Mouse (Mus musculus) left cerebral cortex, postnatal 4 days (tissue): ENCODE results near the gene Prkar2b. TPM values are rescaled to one million over a fixed set of nuclear protein-coding genes. Genes with fewer than 3 reads are reported as not detected.

ENCODE experiments used
- DNase-seq: peaks from one replicate; pipeline ENCODE4 v3.0.0-alpha.2; 2022
- intact Hi-C: fragments of 180-260 bp; cut with DNase I; formaldehyde crosslinking; loops from one replicate; pipeline ENCODE4 v1.15.1; 2025
- total RNA-seq, 2 experiments: library from RNA; stranded (reverse); gene quantifications; 2 replicates each; pipeline ENCODE4 v1.2.3; 2021

Prkar2b gene
- total RNA-seq, 2 experiments from 2014 or later = 238 to 255 TPM

DNA sequence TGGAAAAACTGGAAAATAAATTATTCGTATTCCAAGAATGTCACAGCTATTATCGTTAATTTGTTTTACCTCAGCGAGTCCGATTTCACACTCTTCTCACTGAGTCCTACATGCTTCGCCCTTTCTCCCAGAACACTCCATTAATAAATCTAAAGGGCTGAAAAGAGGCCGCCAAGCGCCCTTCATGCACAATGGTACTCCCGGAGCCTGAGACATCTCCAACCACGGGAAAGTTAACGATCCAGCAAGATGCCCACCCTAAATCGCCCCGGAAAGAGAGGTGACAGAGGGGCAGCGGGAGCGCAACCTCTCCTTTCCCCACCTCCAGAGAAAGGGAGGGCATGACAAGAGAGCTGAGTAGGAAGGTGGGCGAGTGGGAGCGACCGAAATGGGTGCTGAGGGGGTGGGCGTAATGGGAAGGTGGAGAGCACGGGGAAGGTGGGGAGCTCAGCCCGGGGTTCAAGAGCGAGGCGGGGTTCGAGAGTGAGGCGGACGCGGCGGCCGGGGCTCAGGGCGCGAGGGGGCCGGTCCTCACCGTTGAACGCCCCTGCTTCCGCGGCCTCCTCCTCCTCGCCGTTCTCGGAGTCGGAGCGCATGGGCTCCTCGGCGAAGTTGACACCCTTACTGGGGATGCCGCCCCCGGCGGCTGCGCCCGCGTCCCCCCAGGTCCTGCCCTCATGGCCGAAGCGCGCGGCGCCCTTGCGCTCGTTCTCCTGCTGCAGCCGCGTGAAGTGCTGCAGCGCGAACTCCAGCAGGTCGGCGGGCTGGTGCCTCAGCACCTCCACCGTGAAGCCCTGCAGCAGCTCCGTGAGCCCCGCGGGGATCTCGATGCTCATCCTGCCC is 628 bp downstream of the Prkar2b start:
- intact Hi-C loops = loop anchor here (5.0 to 10.0 kb wide), 2 partner anchors 83 to 174 kb away; no protein-coding TSS in a partner anchor
- no peak for DNase-seq

- intact Hi-C loops = loop anchor here (5.0 to 10.0 kb wide), 2 partner anchors 82 to 175 kb away; no protein-coding TSS in a partner anchor
- DNase-seq = peak; percentile 3
Measured at GRCm38 (mm10) chr12:32059707-32060106, 1.4 kb downstream of the Prkar2b start.

GRCm38 (mm10) chr12:32059135-32059534 is 2.0 kb downstream of the Prkar2b start:
- no peak for DNase-seq
- intact Hi-C loops = no loop called here

DNA sequence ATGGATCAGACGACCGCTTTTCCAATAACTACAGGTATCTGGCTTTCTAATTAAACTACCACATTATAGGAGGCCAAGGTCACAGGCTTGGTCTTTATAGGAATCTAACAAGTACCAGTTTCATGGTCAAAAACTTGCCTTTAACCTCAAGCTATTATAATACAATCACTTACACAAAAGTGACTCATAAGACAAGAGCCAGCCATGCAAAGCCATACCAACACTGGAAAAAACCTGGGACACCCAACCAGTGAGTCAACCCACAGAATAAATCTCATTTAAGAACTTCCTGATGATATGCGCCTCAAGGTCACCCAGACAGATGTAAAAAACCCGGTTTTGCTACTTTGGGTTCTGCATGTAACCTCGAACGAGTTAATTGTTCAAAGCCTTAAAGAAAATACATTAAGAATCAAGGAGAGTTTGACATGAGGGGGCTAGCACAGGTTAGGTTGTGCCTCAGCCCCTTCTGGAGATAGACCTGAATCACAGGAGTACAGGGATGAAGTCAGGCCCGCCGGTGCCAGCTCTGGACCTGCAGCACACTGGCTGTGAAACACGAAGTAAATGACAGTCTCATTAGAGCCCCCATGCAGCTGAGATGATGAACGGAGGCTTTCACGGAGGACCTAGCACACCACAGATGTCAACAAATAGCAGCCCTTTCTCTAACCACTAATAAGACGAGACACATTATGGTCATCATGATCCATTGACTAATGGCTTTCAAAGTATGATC is 3.5 kb downstream of the Prkar2b start:
- no peak for DNase-seq
- intact Hi-C loops = no loop called here

GRCm38 (mm10) chr12:32055797-32056196 is 5.3 kb downstream of the Prkar2b start:
- intact Hi-C loops = no loop called here
- no peak for DNase-seq

GRCm38 (mm10) chr12:32054476-32055166 is 6.5 kb downstream of the Prkar2b start:
- no peak for DNase-seq
- intact Hi-C loops = no loop called here

- intact Hi-C loops = no loop called here
- DNase-seq = no peak
Measured at GRCm38 (mm10) chr12:32053637-32054366, 7.3 kb downstream of the Prkar2b start.

DNA sequence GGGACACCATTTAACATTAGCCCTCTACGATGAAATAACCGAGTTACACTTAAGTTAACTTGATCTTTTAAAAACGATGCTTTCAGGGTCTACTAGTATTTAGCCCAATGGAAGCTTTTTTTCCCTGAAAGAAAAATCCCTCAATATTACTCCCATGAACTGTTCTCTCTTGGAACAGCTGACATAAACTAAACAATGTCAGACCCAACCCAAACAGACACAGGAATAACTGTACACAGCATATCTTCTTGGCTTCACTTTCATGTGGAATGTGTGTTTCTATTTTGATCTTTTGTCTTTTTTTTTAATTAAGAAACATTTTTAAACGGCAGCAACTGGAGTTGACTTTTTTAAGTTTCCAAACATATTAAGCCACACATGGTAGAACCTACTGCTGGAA is 8.2 kb downstream of the Prkar2b start:
- intact Hi-C loops = no loop called here
- DNase-seq = no peak

DNA sequence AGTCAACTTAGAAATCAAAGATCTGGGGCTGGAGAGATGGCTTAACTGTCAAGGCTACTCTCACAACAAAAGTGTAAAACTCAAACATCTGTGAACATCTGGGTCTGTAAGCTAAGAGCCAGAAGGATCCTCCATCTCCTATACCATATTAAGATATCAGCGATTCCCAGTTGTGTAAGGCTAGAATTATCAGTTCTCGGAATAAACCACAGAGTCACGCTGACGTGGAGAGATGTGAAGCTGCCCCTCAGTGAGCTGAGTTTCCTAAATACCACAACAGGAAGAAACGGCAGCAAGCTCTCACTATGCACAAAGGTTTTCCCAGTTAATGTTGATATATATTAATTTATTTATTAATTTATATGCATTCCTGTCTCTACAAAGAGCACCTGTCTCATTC is 10.9 kb downstream of the Prkar2b start:
- intact Hi-C loops = no loop called here
- no peak for DNase-seq

DNA sequence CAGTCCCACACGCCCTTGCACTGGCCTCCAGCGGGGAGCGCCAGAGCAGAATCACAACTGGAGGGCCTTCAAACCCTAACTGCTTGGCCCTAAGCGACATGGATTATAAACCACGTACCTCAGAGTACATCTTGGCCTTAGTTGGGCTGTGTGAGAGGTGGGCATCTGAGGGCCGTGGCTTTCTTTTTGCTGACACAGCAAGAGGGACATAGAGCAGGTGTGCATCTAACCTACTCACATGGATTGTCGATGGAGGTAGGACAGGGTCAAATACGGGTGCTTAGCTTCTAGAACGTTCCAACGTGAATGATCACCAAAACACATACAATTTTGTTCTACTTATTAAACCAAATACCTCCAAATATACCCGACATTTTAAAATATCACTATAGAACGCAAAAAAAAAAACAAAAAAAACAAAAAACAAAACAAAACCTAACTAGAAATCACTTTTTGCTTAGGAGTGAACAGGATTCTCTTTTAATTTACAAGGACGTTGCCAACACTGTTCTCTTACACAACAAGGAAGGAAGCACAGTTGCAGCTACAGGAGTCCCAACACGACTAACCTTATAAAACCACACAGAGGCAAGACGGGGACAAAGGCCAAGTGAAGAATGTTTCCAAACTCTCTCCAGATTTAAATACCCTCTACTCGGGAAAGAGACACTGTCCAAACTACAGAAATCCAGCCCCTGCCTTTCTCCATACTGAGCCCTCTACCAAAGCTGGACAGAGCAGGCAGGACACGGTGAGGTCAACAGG is 15.3 kb downstream of the Prkar2b start:
- intact Hi-C loops = no loop called here
- DNase-seq = no peak

- intact Hi-C loops = no loop called here
- DNase-seq = no peak
Measured at GRCm38 (mm10) chr12:32044487-32045134, 16.5 kb downstream of the Prkar2b start.

DNA sequence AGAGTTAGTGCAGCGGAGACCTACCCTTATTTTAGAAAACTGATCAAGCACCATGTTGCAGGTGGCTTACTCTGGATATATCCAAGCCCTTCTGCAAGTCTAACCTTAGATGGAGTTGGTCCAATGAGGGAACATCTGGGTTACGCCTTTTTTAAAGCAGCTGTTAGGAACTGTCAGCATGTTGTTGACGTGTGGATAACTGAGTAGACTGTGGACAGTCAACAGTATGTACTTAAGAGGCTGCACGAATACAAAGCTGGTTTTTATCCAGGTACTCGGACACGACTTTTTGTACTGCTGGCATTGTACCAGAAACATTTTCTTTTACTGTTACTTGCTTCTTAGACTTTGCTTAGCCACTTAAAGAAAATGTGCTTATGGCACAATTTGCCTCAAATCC is 27.6 kb downstream of the Prkar2b start:
- no peak for DNase-seq
- intact Hi-C loops = no loop called here

DNA sequence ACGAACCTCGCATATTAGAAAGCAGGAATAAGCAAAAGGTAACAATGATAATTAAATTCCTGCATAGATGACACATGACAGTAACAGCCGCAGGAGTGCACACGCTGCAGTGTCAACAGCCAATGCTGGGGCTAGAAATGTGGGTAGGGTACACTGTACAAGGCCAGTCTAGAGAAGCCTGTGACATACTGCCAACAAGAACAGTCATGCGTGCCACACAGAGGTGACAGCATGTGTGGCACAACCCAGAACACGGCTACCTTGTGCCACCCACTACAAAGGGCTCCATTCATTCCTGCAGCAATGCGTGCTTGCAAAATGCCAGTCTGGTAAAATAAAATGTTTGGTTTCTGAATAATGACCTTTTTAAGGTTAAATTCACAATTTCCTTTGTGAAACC is 28.2 kb downstream of the Prkar2b start:
- intact Hi-C loops = no loop called here

DNA sequence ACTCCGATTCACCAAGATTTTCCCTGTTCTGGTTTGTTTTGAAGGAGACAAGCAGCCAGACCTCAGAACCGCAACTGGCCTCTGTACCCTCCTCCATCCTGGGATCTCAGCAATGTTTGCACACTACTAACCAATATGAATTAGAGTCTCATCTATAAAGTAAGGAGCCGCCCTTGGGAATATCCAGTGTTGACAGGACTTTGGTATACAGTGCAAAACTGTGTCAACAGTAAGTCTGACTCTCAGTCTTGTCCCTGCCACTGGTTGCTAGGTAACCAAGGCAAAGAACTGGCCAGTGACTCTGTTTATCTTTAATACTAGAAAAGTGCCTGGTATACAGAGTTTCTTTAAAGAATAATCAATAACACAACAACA is 42.7 kb downstream of the Prkar2b start:
- DNase-seq = no peak
- intact Hi-C loops = no loop called here

More for the DNA sequence above, 28.2 kb downstream of the Prkar2b start:
- no peak for DNase-seq

GRCm38 (mm10) chr12:32017636-32018375 is 43.3 kb downstream of the Prkar2b start:
- DNase-seq = no peak
- intact Hi-C loops = no loop called here

GRCm38 (mm10) chr12:32016472-32016871 is 44.6 kb downstream of the Prkar2b start:
- no peak for DNase-seq
- intact Hi-C loops = no loop called here

- intact Hi-C loops = no loop called here
- DNase-seq = peak; percentile 2
Measured at GRCm38 (mm10) chr12:32015268-32015769, 45.8 kb downstream of the Prkar2b start.

GRCm38 (mm10) chr12:32014811-32015210 is 46.3 kb downstream of the Prkar2b start:
- intact Hi-C loops = no loop called here
- DNase-seq = no peak
